Mouse (Mus musculus) kidney, postnatal 14 days (tissue): ENCODE data around the gene Eif4g3.
A peak's percentile ranks its signal among the peaks of the same experiment; 100 is the strongest.
"Not testable (repeated sequence)": the region's sequence is repeated elsewhere in the genome, so short reads cannot be mapped to it uniquely, and the experiment has no call there.

Experiments
- DNase-seq: peaks from one replicate; pipeline ENCODE4 v3.0.0; 2022; ENCODE audit warnings: mixed read lengths

Gene Eif4g3

GRCm38 (mm10) chr4:137992890-137993289 is at the start of gene Eif4g3:
Gene Eif4g3, plus strand, starts transcription at chr4:137993022.
- DNase-seq = no peak

GRCm38 (mm10) chr4:137943540-137943939 is 49.3 kb upstream of the Eif4g3 start:
- no peak for DNase-seq

- no peak for DNase-seq
These were observed 47.4 kb upstream of the Eif4g3 start for GRCm38 (mm10) chr4:137945376-137945775.

- DNase-seq = no peak
These were observed 46.4 kb upstream of the Eif4g3 start for GRCm38 (mm10) chr4:137946419-137946818.

- DNase-seq = peak; percentile 78
These were observed 40.0 kb upstream of the Eif4g3 start for GRCm38 (mm10) chr4:137952840-137953239.

- no peak for DNase-seq
These were observed 38.6 kb upstream of the Eif4g3 start for GRCm38 (mm10) chr4:137954184-137954583.

GRCm38 (mm10) chr4:137954926-137955396 is 37.9 kb upstream of the Eif4g3 start:
- peak; percentile 69 for DNase-seq

GRCm38 (mm10) chr4:137956260-137956659 is 36.6 kb upstream of the Eif4g3 start:
- no peak for DNase-seq

- DNase-seq = no peak
These were observed 32.7 kb upstream of the Eif4g3 start for GRCm38 (mm10) chr4:137959889-137960665.

GRCm38 (mm10) chr4:137960757-137961156 is 32.1 kb upstream of the Eif4g3 start:
- DNase-seq = no peak

GRCm38 (mm10) chr4:137962643-137963350 is 30.0 kb upstream of the Eif4g3 start:
- no peak for DNase-seq

GRCm38 (mm10) chr4:137963431-137963830 is 29.4 kb upstream of the Eif4g3 start:
- DNase-seq = no peak

- DNase-seq = peak; percentile 87
These were observed 28.8 kb upstream of the Eif4g3 start for GRCm38 (mm10) chr4:137963881-137964584.

- no peak for DNase-seq
These were observed 28.3 kb upstream of the Eif4g3 start for GRCm38 (mm10) chr4:137964585-137964930.

- DNase-seq = peak; percentile 83
These were observed 24.6 kb upstream of the Eif4g3 start for GRCm38 (mm10) chr4:137968203-137968602.

GRCm38 (mm10) chr4:137970623-137971199 is 22.1 kb upstream of the Eif4g3 start:
- DNase-seq = not testable (repeated sequence)

- DNase-seq = not testable (repeated sequence)
These were observed 17.9 kb upstream of the Eif4g3 start for GRCm38 (mm10) chr4:137974856-137975432.

- DNase-seq = not testable (repeated sequence)
These were observed 13.7 kb upstream of the Eif4g3 start for GRCm38 (mm10) chr4:137979066-137979644.

- DNase-seq = no peak
These were observed 10.0 kb upstream of the Eif4g3 start for GRCm38 (mm10) chr4:137982869-137983268.

- DNase-seq = peak; percentile 69
These were observed 8.6 kb upstream of the Eif4g3 start for GRCm38 (mm10) chr4:137984212-137984611.

- DNase-seq = no peak
These were observed 8.1 kb upstream of the Eif4g3 start for GRCm38 (mm10) chr4:137984746-137985145.

GRCm38 (mm10) chr4:137989426-137989825 is 3.4 kb upstream of the Eif4g3 start:
- no peak for DNase-seq
